Mouse (Mus musculus) G1E (cell line): Measurements from ENCODE around the gene Hbq1b.

Experiments used
- CTCF ChIP-seq: IDR thresholded peaks from 2 replicates; pipeline ENCODE4 v1.5.1; 2012; ENCODE audit warnings: low read depth, low read length, inconsistent platforms, mixed read lengths
- POLR2AphosphoS5 ChIP-seq: IDR thresholded peaks from 2 replicates; pipeline ENCODE4 v1.6.1; 2012; ENCODE audit warnings: low read depth, low read length, inconsistent platforms; ENCODE audit not compliant: insufficient replicate concordance
- TAL1 ChIP-seq: conservative IDR thresholded peaks from 2 replicates; pipeline ENCODE4 v1.6.1; 2012; ENCODE audit warnings: low read depth, low read length, inconsistent platforms, mixed read lengths

GRCm38 (mm10) chr11:32321196-32321565 lies 34.4 kb downstream of the Hbq1b start:
- TF ChIP-seq CTCF (peak; percentile 80), POLR2AphosphoS5 (no peak), TAL1 (no peak)
